Mouse (Mus musculus): ENCODE measurements around the gene Olfr965.

DNA sequence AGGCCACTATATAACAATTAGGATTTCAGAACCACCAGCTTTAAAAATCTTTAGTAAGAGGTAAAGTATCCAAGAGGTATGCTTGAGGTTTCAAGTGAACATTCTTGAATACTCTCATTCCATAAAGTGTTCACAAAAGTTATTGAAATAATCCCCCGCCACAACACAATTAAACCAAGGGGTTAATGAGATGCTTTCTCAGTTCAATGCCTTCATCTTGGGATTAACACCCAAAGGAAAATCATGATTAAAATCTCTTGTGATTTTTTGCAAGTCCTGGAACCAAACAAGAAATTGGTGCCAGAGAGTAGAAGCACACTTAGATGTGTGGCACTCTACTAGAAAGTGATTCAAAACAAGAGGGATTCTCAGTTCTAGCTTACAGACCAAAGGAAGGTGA, 44.2 kb upstream of the Olfr965 start, which contains the start of gene Olfr963:
- TF ChIP-seq CTCF (IDR thresholded peaks at IDR 0.05; ENCODE audit: control insufficient read depth, insufficient read depth, insufficient replicate concordance, low read depth, low read length) (no peak), POLR2A (IDR thresholded peaks at IDR 0.05; ENCODE audit: control insufficient read depth, low read depth, low read length) (no peak)

All from testis, adult 2 months (tissue).